Comparison of ENCODE assay signal across 30 mouse cellular contexts in the genomic region with DNA sequence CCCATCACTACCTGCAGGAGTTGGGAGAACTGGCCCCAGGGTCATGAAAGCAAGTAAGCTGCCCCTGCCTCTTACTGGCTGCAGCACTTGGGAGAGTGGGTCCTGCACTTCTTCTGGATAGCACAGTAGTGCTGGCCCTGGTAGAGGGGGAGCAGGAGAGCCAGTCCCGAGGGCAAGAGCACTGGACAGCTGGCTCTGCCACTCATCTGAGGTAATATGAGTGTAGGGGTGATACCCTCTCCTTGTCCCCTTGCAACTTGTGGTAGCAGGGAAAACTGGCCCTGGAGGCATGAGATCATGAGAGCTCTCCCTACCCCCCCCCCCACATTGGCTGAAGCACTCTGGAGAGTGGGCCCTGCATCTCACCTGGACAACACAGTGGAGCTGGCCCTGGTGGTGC.
"Had no signal": no experiment of that assay in that cellular context is flagged by ENCODE, and none has a peak within 500 bp of the region (broad histone marks: within the 10 kb centered on the region; RNA-seq: fewer than 3 reads in every experiment).

No protein-coding gene starts in this region.

- H3K4me3 ChIP-seq: heart, adult 2 months; heart, embryonic 10.5 days; heart, embryonic 12.5 days; heart, embryonic 13.5 days; heart, embryonic 15.5 days; hindbrain, embryonic 10.5 days; hindbrain, embryonic 12.5 days; hindbrain, embryonic 13.5 days; hindbrain, embryonic 15.5 days; intestine, embryonic 15.5 days; kidney, embryonic 15.5 days; layer of hippocampus, adult 2 months had no signal

- H3K27ac ChIP-seq: heart, adult 2 months; heart, embryonic 10.5 days; heart, embryonic 13.5 days; heart, embryonic 15.5 days; hindbrain, embryonic 10.5 days; hindbrain, embryonic 12.5 days; hindbrain, embryonic 13.5 days; hindbrain, embryonic 14.5 days; hindbrain, embryonic 15.5 days; hindbrain, postnatal 0 days; intestine, embryonic 15.5 days; kidney, embryonic 15.5 days; kidney, postnatal 0 days; layer of hippocampus, adult 2 months had no signal

- H3K27me3 ChIP-seq: heart, embryonic 15.5 days; hindbrain, embryonic 12.5 days; intestine, embryonic 15.5 days; kidney, embryonic 15.5 days had no signal

- H3K36me3 ChIP-seq: heart, embryonic 10.5 days; hindbrain, embryonic 10.5 days; hindbrain, embryonic 12.5 days; intestine, embryonic 15.5 days had no signal

- H3K9ac ChIP-seq: heart, embryonic 12.5 days; heart, embryonic 13.5 days; heart, embryonic 15.5 days; hindbrain, embryonic 12.5 days; hindbrain, embryonic 13.5 days; hindbrain, embryonic 14.5 days; hindbrain, embryonic 15.5 days; intestine, embryonic 15.5 days; kidney, embryonic 15.5 days had no signal

- H3K4me2 ChIP-seq: heart, embryonic 11.5 days; heart, embryonic 12.5 days; heart, embryonic 13.5 days; heart, embryonic 15.5 days; hindbrain, embryonic 12.5 days; hindbrain, embryonic 13.5 days; hindbrain, embryonic 14.5 days; hindbrain, embryonic 15.5 days; intestine, embryonic 15.5 days; kidney, embryonic 15.5 days had no signal

- H3K4me1 ChIP-seq: heart, embryonic 10.5 days; intestine, embryonic 15.5 days had no signal

- ATAC-seq: hindbrain, embryonic 16.5 days; hindbrain, postnatal 0 days; inflammation-experienced regulatory T-cells, adult 6 months; intestine, embryonic 15.5 days had no signal

- H3K9me3 ChIP-seq: heart, embryonic 10.5 days; heart, embryonic 12.5 days; heart, embryonic 13.5 days; heart, embryonic 15.5 days; hindbrain, embryonic 10.5 days; hindbrain, embryonic 12.5 days; hindbrain, embryonic 13.5 days; hindbrain, embryonic 15.5 days; intestine, embryonic 15.5 days; kidney, embryonic 15.5 days had no signal

- DNase-seq: heart, adult 2 months; heart, postnatal 10 days; heart, postnatal 14 days; heart, postnatal 36 days; heart, postnatal 4 days; kidney, adult 11 months; kidney, adult 18-20 months; kidney, adult 8-10 months; kidney, postnatal 10 days; kidney, postnatal 14 days; kidney, postnatal 4 days; layer of hippocampus, adult 9-11 months; layer of hippocampus, postnatal 36 days had no signal
